Mouse (Mus musculus): ENCODE measurements around the gene Gm20388. TPM values are rescaled to one million over a fixed set of nuclear protein-coding genes. Genes with fewer than 3 reads are reported as not detected.
"Not testable (repeated sequence)": the region's sequence is repeated elsewhere in the genome, so short reads cannot be mapped to it uniquely, and the experiment has no call there.

Gm20388 gene
- polyA plus RNA-seq, 1 experiment from 2014 or later, result 47.1 TPM

DNA sequence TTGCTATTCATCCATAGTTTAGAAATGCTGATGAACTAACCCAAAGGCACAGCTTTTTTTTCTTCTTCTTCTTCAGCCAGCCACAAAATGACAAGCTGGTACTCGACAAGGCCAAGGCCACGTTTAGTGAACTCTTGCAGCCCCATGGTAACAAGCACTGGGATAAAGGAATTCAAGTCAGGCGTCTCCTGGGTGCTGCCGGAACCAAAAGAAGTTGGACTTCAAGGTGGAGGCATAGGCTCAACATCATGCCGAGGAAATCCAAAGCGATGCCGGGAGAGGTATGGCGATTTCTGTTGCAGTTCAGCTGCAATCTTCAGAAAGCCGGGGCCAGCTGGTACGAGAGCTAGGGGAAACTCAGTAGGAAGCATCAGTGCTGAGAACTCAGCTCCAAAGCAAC is 3328.8 kb downstream of the Gm20388 start:
- Histone ChIP-seq H3K79me2 (ENCODE audit: inconsistent target) (no peaks in the 10 kb centered on the region), H3K27ac (no peak overlapping the region), H3K36me3 (ENCODE audit: inconsistent target) (peaks cover 26% of the 10 kb centered on the region; the same call in 1 of the 2 replicates), H3K4me3 (ENCODE audit: inconsistent target) (no peak overlapping the region)
- 94% methylated on average over 10 of the region's 10 CpGs for WGBS (ENCODE audit: missing documents)

DNA sequence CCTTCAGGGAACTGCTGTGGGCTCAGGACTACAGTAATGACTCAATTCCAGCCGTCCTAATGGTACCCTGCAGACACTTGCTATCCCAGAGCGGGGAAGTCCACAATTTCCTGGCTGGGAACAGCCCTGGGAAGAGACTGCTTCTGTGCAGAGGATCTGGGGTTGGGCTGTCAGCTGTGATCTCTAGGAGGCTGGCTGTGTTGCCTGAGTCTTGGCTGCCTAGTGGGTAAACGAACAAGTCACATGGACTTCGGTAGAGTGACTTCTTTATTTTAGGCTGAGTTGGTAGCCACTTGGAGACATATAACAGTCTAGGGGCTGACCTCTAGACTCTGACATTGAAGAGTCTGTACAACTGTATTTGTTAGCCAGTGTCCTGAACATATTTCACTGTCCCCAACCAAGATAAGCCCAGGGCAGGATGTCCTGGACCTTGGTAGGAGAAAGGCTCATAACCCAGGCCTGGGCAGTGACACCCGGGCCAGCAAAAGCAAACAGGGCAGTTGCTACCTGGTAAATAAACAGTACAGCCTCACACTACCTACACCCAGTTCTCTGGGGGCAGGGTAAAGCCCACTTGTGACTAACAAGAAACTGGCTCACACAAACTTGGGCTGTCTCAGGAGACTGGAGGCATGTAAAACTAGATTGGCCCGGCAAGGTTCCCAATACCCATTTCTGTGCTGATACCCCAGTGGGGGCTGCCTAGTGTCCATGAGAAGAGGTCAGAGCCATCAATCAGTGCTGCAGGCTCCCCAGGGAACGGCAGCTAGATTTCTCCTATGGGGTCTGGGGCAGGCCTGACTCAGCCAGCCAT is 3331.7 kb downstream of the Gm20388 start:
- Histone ChIP-seq H3K27ac (no peak overlapping the region), H3K4me3 (ENCODE audit: inconsistent target) (no peak overlapping the region), H3K36me3 (ENCODE audit: inconsistent target) (peaks cover 54% of the 10 kb centered on the region), H3K79me2 (ENCODE audit: inconsistent target) (no peaks in the 10 kb centered on the region)
- 98% methylated on average over 7 of the region's 7 CpGs for WGBS (ENCODE audit: missing documents)

DNA sequence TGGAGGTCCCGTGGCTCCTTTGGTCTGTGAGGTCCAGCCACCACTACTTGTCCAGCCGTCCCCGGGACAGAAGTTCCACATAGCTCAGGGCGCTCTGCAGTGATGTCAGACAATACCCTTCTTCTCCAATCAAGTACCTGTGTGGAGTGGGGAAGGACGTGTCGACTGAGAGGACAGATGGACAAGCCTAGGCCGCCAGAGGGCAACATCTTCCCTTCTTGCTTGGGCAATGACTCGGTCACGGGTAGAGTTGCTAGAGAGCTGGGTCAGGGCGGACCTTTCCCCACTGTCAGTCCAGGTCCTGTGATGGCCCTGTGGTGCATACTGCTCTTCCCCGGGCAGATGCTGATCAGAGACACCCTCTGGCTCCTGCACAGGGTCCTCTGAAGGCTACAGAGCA is 3332.4 kb downstream of the Gm20388 start:
- H3K79me2 ChIP-seq (ENCODE audit: inconsistent target), result no peaks in the 10 kb centered on the region
- no peak overlapping the region for H3K27ac ChIP-seq
- H3K4me3 ChIP-seq (ENCODE audit: inconsistent target), result no peak overlapping the region
- WGBS (ENCODE audit: missing documents), result 88% methylated on average over 11 of the region's 11 CpGs
- peaks cover 62% of the 10 kb centered on the region for H3K36me3 ChIP-seq (ENCODE audit: inconsistent target)

DNA sequence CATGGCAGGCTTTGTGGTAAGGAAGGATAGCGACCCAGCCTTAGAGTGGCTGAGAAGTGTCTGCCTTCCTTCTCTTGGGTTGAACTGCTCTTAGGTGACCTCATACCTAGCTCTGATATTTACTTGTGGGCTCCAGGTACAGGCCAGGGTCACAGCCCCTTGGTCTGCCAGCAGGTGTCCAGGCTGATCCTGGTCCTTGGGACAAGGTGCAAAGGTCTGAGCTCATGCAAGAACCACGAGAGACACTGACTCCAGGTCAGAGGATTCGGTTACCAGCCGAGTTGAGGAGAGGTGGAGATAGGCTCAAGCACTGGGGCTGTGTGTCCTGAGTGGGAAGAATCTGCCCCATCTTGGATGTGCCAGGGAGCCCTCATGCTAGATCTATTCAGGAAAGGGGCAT is 3333.7 kb downstream of the Gm20388 start:
- 90% methylated on average over 4 of the region's 4 CpGs for WGBS (ENCODE audit: missing documents)
- H3K27ac ChIP-seq, result no peak overlapping the region
- peaks cover 63% of the 10 kb centered on the region for H3K36me3 ChIP-seq (ENCODE audit: inconsistent target)

DNA sequence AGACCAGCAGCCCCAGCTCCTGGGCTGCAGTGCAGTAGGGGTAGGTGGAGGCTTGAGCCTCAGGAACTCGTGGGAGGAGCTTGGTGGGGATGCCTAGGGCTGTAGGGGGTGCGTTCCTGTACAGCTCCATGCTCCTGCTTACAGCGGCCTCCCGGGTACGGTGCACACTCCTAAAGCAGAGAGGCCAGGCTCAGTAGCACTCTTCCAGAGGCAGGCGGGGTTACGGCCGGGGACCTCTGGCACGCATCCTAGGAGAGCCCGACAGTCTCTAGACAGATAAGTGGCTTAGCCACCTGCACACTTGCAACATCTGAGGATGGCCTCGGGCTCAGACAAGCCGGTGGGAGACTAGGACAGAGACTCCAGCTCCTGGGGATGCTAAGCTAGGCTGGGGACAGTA is 3334.9 kb downstream of the Gm20388 start:
- 97% methylated on average over 12 of the region's 12 CpGs for WGBS (ENCODE audit: missing documents)
- no peak overlapping the region for H3K27ac ChIP-seq

More for the DNA sequence above, 3333.7 kb downstream of the Gm20388 start:
- no peaks in the 10 kb centered on the region for H3K79me2 ChIP-seq (ENCODE audit: inconsistent target)
- H3K4me3 ChIP-seq (ENCODE audit: inconsistent target), result no peak overlapping the region

DNA sequence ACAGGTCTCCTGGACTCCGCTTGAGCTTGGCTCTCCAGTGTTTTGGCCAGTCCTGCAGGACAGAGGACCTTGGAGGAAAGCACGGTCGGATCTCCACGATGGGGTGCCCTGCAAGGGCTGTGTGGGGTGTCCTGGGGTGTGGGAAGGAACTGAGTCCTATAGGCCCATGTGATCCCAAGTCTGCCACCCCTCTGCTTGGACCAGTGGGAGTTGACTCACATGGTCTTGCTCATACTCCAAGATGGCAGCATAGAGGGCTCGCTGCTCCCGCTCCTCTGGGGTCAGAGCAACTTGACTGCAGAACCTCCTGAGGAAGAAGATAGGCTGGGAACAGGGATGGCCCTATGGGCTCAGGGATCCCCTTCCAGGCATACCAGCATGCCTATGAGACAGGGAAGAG is 3337.1 kb downstream of the Gm20388 start:
- Histone ChIP-seq H3K36me3 (ENCODE audit: inconsistent target) (peaks cover 56% of the 10 kb centered on the region), H3K4me3 (ENCODE audit: inconsistent target) (no peak overlapping the region), H3K79me2 (ENCODE audit: inconsistent target) (peaks cover 8% of the 10 kb centered on the region; the same call in 1 of the 2 replicates), H3K27ac (no peak overlapping the region)
- 96% methylated on average over 6 of the region's 6 CpGs for WGBS (ENCODE audit: missing documents)

More for the DNA sequence above, 3334.9 kb downstream of the Gm20388 start:
- H3K79me2 ChIP-seq (ENCODE audit: inconsistent target), result no peaks in the 10 kb centered on the region
- no peak overlapping the region for H3K4me3 ChIP-seq (ENCODE audit: inconsistent target)
- H3K36me3 ChIP-seq (ENCODE audit: inconsistent target), result peaks cover 67% of the 10 kb centered on the region

DNA sequence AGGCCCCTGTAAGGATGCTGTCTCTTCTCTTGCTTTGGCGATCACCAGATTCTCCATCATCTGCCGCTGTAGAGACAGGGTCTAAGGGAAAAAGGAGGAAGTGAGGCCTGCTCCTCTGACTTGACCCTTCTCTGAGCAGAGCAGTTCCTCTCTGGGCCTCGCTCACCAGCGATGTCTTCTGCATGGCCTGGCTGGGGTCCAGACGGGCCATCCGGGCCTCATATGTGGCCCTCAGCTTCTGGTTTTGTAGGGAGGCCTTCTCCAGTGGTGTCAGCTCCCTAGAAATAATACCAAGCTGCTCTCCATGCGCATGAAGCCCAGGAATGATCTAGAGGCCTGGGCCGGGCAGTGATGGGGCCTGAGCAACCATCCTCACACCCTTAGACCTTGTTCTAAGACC is 3338.0 kb downstream of the Gm20388 start:
- Histone ChIP-seq H3K4me3 (ENCODE audit: inconsistent target) (no peak overlapping the region), H3K79me2 (ENCODE audit: inconsistent target) (peaks cover 8% of the 10 kb centered on the region; the same call in 1 of the 2 replicates), H3K27ac (peak overlapping the region; percentile 35), H3K36me3 (ENCODE audit: inconsistent target) (peaks cover 49% of the 10 kb centered on the region)
- WGBS (ENCODE audit: missing documents), result 26% methylated on average over 8 of the region's 8 CpGs

DNA sequence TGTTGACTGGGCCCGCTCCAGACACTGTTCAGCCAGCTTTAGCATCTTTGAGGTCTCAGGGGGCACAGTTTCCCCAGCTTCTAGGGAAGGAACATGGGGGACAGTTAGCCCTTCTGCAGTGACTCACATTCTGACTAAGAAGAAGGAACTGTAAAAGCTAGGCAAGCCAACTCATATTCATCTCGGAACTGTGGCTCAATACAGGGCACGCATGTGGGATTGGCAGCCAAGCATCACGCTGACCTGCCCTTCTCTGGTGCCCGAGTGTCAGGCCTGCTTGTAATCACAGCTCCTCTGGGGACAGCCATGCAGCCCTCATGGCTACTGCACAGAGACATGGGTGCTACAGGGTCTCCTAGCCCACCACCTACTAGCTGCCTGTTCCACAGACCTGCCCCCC is 3340.3 kb downstream of the Gm20388 start:
- Histone ChIP-seq H3K4me3 (ENCODE audit: inconsistent target) (no peak overlapping the region), H3K79me2 (ENCODE audit: inconsistent target) (peaks cover 20% of the 10 kb centered on the region; the same call in 1 of the 2 replicates), H3K36me3 (ENCODE audit: inconsistent target) (peaks cover 28% of the 10 kb centered on the region), H3K27ac (0 out of 2 replicates have a peak overlapping the region, but pooled peaks have one; percentile 12)
- WGBS (ENCODE audit: missing documents), result 68% methylated on average over 5 of the region's 5 CpGs

DNA sequence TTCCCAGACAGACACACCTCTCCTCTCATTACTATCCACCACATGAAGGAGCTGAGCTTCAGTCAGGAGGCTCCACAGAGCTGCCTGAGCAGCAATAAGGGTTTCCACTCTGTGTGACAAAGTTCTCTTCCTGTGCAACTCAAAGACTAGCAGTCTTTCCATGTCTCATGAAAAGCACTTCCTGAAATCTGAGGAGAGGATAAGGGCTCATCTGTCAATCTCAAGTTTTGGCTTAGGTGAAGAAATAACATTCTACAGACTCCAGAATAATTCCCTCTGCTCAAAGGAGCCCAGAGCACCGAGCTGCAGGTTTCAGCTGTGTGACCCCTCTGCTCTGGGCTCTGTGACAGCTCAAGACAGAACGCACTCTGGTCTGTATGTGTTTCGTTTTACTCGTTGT is 3342.3 kb downstream of the Gm20388 start:
- peak overlapping the region; percentile 51 for H3K4me3 ChIP-seq (ENCODE audit: inconsistent target)

DNA sequence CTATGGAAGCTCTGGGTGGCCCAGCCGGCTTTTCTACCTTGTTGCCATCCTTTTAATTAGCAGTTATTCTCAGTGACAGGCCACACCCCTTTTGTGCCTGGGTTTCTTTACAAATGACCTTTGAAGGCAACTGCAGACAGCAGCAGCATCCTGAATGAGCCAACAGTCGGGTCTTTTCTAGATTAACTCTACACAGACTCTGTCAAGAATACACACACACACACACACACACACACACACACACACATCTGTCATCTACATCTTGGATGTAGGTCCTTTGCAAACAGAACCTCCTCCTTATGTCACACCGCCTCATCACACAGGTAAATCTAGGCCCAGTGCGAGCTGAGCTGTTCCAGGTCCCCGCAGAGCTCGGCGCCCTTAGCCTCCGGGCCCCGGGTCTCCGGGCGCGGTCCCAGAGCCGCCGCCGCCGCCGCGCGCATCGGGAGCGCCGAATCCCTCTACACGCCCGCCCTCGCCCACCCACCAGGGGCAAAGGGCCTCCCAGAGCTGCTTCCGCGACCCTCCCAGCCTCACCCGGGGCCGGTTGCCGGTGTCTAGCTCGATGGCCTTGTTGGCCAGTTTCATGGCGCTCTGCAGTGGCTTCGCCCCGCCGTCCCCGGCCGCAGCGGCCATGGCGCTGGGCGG is 3342.9 kb downstream of the Gm20388 start:
- H3K79me2 ChIP-seq (ENCODE audit: inconsistent target), result peaks cover 25% of the 10 kb centered on the region; the same call in 1 of the 2 replicates
- peak overlapping the region; percentile 51 for H3K4me3 ChIP-seq (ENCODE audit: inconsistent target)
- under 1% methylated on average over 38 of the region's 40 CpGs for WGBS (ENCODE audit: missing documents)
- H3K36me3 ChIP-seq (ENCODE audit: inconsistent target), result peaks cover 28% of the 10 kb centered on the region
- peak overlapping the region; percentile 61 for H3K27ac ChIP-seq

More for the DNA sequence above, 3342.3 kb downstream of the Gm20388 start:
- WGBS (ENCODE audit: missing documents), result 31% methylated on average over 4 of the region's 4 CpGs
- Histone ChIP-seq H3K36me3 (ENCODE audit: inconsistent target) (peaks cover 24% of the 10 kb centered on the region), H3K27ac (peak overlapping the region; percentile 61), H3K79me2 (ENCODE audit: inconsistent target) (peaks cover 25% of the 10 kb centered on the region; the same call in 1 of the 2 replicates)

DNA sequence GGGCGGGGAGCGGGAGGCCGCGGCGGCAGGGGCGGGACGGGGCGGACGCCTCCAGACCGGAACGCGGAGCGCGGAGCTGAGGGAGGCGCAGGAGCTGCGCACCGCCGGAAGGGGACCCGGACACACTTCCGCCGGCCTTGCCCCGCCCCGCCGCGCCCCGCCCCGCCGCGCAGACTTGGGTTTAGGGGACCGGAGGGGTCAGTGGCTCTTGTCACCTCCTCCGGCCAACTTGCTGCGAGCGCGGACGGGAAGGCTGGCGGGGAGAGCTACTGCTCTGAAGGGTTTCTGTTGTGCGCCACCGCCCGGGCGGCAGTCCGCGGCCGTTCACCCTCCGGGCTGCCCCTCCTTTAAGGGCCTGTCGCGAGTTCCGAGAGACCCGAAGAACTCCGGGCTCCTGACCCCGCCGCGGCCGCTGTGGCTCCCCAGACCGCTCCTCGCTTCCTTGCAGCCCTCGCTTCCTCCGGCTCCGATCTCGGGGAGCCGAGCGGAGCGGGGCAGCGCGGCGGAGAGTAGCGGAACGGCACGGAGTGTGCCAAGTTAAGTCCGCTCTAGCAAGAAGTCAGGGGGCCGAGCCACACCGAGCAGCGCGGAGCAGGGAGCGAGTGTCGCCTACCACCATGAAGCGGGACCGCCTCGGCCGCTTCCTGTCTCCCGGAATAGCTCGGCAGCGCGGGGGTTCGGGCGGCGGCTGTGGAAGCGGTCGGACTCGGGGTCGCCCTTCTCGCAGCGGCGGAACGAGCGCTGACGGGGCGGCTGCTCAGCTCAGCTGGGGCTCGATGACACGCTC is 3343.7 kb downstream of the Gm20388 start, which contains the start of the genes Zfp276 and Vps9d1:
Zfp276 (plus strand) TSS at position 97 of the 787 bp plus-strand sequence.
Vps9d1 (minus strand) TSS at position 250 of the 787 bp plus-strand sequence.
- peaks cover 35% of the 10 kb centered on the region for H3K36me3 ChIP-seq (ENCODE audit: inconsistent target)
- under 1% methylated on average over 78 of the region's 99 CpGs for WGBS (ENCODE audit: missing documents)
- peaks cover 25% of the 10 kb centered on the region; the same call in 1 of the 2 replicates for H3K79me2 ChIP-seq (ENCODE audit: inconsistent target)
- H3K4me3 ChIP-seq (ENCODE audit: inconsistent target), result peak within 1 kb of the TSS; percentile 56
- peak within 1 kb of the TSS; percentile 61 for H3K27ac ChIP-seq

DNA sequence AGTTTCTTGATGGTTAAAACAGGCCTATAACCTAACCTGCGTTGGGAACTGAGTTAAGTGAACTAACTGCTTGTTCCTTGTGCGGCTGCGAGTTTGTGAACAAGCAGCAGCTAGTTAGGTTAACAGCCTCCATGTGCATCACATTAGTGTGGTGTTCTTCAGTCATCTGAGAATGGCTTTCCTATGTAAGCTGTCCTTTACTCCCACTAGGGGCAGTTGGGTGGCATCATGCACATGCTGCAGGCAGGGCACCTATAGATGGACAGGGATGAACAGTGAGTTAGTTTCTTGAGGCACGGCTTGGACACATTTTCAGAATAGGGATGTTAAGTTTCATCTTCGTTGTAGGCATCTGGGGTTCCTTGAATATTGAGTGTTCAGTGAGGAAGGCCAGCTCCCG is 3344.5 kb downstream of the Gm20388 start:
- Histone ChIP-seq H3K27ac (no peak overlapping the region; the same call in 1 of the 2 replicates), H3K79me2 (ENCODE audit: inconsistent target) (peaks cover 25% of the 10 kb centered on the region; the same call in 1 of the 2 replicates), H3K36me3 (ENCODE audit: inconsistent target) (peaks cover 44% of the 10 kb centered on the region), H3K4me3 (ENCODE audit: inconsistent target) (peak overlapping the region; percentile 56)
- WGBS (ENCODE audit: missing documents), result 58% methylated on average over 6 of the region's 6 CpGs

DNA sequence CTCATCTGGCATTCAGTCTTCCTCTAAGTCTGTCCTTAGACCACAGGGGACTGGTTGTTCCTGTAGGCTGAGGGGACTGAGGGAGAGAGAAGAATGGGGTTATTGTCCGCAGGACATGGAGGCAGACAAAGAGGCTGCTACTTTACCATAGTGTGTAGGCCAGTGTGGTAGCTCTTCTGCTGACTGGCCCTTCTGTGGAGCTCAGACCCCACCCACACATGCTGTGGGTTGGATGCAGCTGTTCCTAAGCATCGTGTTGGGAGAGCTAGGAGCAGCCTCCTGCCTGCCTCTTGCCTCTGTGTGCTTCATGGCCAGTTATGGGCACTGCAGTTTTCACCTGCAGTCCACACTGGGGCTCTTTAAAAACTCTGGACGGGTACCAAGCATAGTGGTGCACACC is 3346.5 kb downstream of the Gm20388 start:
- Histone ChIP-seq H3K79me2 (ENCODE audit: inconsistent target) (peaks cover 21% of the 10 kb centered on the region; the same call in 1 of the 2 replicates), H3K4me3 (ENCODE audit: inconsistent target) (no peak overlapping the region), H3K36me3 (ENCODE audit: inconsistent target) (peaks cover 51% of the 10 kb centered on the region), H3K27ac (no peak overlapping the region)
- WGBS (ENCODE audit: missing documents), result 97% methylated on average over 3 of the region's 3 CpGs

DNA sequence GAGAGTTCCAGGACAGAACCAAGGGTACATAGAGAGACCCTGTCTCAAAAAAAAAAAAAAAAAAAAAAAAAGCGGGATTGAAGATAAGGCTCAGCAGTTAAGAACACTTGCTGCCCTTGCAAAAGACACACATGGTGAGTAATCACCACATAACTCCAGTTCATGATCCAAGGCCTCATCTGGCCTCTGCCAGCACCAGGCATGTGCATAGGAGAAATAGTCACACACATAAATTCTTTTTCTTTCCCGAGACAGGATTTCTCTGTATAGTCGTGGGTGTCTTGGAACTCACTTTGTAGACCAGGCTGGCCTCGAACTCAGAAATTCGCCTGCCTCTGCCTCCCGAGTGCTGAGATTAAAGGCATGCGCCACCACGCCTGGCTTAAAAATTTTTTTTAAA is 3347.0 kb downstream of the Gm20388 start:
- WGBS (ENCODE audit: missing documents), result 99% methylated on average over 8 of the region's 8 CpGs

More for the DNA sequence above, 3347.0 kb downstream of the Gm20388 start:
- Histone ChIP-seq H3K79me2 (ENCODE audit: inconsistent target) (peaks cover 17% of the 10 kb centered on the region; the same call in 1 of the 2 replicates), H3K36me3 (ENCODE audit: inconsistent target) (peaks cover 52% of the 10 kb centered on the region)
- H3K4me3 ChIP-seq (ENCODE audit: inconsistent target); H3K27ac ChIP-seq: not testable (repeated sequence)

Data from macrophage (primary cell).